Mouse (Mus musculus): ENCODE measurements at regions not wholly inside any gene's neighbourhood (a gene's known extent, or its start where the extent isn't known, plus 50 kb on each side); places are given as distances from the start of the nearest gene placed in this dataset.
"Not testable (repeated sequence)": the region's sequence is repeated elsewhere in the genome, so short reads cannot be mapped to it uniquely, and the experiment has no call there.

DNA sequence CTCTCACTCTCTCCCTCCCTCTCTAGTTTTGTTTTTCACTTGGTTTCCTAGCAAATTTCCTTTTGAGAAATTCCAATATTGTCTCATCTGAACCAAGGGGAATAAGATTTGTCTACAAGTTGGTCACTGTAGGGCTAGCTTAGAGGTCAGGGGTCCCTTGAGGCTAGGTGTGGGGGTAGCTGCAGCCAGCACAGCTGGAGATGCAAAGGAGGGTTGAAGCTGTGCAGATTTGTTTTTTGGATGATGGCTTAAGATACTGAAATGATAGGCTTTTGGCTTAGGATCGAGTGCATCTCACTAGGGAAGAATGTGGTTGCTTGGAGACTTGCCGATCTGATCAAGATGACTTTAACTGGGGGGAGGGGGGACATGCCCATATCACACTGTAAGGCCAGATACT is 88.3 kb upstream of the Tmem28 start:
- no peak for ATAC-seq
- no peak overlapping the region for H3K4me2 ChIP-seq (ENCODE audit: low read length)
- no peak overlapping the region for H3K27ac ChIP-seq (ENCODE audit: low read length)
- H3K4me1 ChIP-seq (ENCODE audit: control insufficient read depth, insufficient read depth, low read length) = no peaks in the 10 kb centered on the region
- no peak overlapping the region for H3K4me3 ChIP-seq (ENCODE audit: low read depth, low read length)
- no peak overlapping the region for H3K9ac ChIP-seq (ENCODE audit: low read depth, low read length)
- H3K36me3 ChIP-seq (ENCODE audit: control insufficient read depth, insufficient read depth, low read length) = no peaks in the 10 kb centered on the region
- H3K27me3 ChIP-seq (ENCODE audit: control insufficient read depth, insufficient read depth, low read depth, low read length) = peaks cover 5% of the 10 kb centered on the region
- WGBS = 76% methylated on average over 2 of the region's 2 CpGs
- H3K9me3 ChIP-seq (replicated peaks; ENCODE audit: control insufficient read depth, low read length, poor library complexity, severe bottlenecking) = no peaks in the 10 kb centered on the region

DNA sequence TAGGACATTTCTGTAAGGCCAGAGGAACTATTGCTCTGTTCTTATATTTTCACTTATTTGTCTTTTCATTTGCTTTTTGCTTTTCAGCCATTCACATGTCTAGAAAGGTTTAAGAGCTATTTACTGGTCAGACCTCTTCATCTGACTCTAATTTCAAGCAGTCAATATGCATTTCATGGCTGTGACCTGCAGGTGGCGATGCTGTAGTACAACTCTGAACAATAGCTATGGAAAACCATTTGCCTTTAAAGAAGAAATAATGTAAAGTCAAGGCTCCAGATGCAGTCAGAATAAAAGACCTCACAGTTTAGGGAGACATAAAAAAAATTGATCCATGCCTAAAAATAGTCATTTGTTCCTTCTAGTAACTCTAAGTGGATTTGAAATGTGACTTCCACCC is 95.7 kb upstream of the Tmem28 start:
- no peak overlapping the region for H3K9ac ChIP-seq (ENCODE audit: low read depth, low read length)
- H3K36me3 ChIP-seq (ENCODE audit: control insufficient read depth, insufficient read depth, low read length) = no peaks in the 10 kb centered on the region
- no peaks in the 10 kb centered on the region for H3K4me1 ChIP-seq (ENCODE audit: control insufficient read depth, insufficient read depth, low read length)
- WGBS = 12% methylated on average over 1 of the region's 1 CpGs
- H3K9me3 ChIP-seq (replicated peaks; ENCODE audit: control insufficient read depth, low read length, poor library complexity, severe bottlenecking) = no peaks in the 10 kb centered on the region
- no peak overlapping the region for H3K4me2 ChIP-seq (ENCODE audit: low read length)
- no peak overlapping the region for H3K27ac ChIP-seq (ENCODE audit: low read length)
- no peak for ATAC-seq
- no peak overlapping the region for H3K4me3 ChIP-seq (ENCODE audit: low read depth, low read length)
- H3K27me3 ChIP-seq (ENCODE audit: control insufficient read depth, insufficient read depth, low read depth, low read length) = no peaks in the 10 kb centered on the region

GRCm38 (mm10) chrX:99695366-99695765 is 125.5 kb upstream of the Tmem28 start:
- 73% methylated on average over 4 of the region's 4 CpGs for WGBS
- Histone ChIP-seq H3K4me2 (ENCODE audit: low read length) (no peak overlapping the region), H3K27ac (ENCODE audit: low read length) (no peak overlapping the region), H3K4me3 (ENCODE audit: low read depth, low read length) (no peak overlapping the region), H3K36me3 (ENCODE audit: control insufficient read depth, insufficient read depth, low read length) (no peaks in the 10 kb centered on the region), H3K27me3 (ENCODE audit: control insufficient read depth, insufficient read depth, low read depth, low read length) (no peaks in the 10 kb centered on the region; the same call in 1 of the 2 replicates), H3K9me3 (replicated peaks; ENCODE audit: control insufficient read depth, low read length, poor library complexity, severe bottlenecking) (no peaks in the 10 kb centered on the region), H3K9ac (ENCODE audit: low read depth, low read length) (no peak overlapping the region), H3K4me1 (ENCODE audit: control insufficient read depth, insufficient read depth, low read length) (no peaks in the 10 kb centered on the region)
- no peak for ATAC-seq

- H3K4me3 ChIP-seq (ENCODE audit: low read depth, low read length) = no peak overlapping the region
- no peaks in the 10 kb centered on the region for H3K4me1 ChIP-seq (ENCODE audit: control insufficient read depth, insufficient read depth, low read length)
- ATAC-seq = no peak
- H3K4me2 ChIP-seq (ENCODE audit: low read length) = no peak overlapping the region
- no peak overlapping the region for H3K9ac ChIP-seq (ENCODE audit: low read depth, low read length)
- WGBS = 63% methylated on average over 4 of the region's 4 CpGs
- no peaks in the 10 kb centered on the region for H3K36me3 ChIP-seq (ENCODE audit: control insufficient read depth, insufficient read depth, low read length)
- H3K27ac ChIP-seq (ENCODE audit: low read length) = no peak overlapping the region
- no peaks in the 10 kb centered on the region; the same call in 1 of the 2 replicates for H3K27me3 ChIP-seq (ENCODE audit: control insufficient read depth, insufficient read depth, low read depth, low read length)
- no peaks in the 10 kb centered on the region for H3K9me3 ChIP-seq (replicated peaks; ENCODE audit: control insufficient read depth, low read length, poor library complexity, severe bottlenecking)
Measured at GRCm38 (mm10) chrX:99690971-99691370, 129.8 kb upstream of the Tmem28 start.

DNA sequence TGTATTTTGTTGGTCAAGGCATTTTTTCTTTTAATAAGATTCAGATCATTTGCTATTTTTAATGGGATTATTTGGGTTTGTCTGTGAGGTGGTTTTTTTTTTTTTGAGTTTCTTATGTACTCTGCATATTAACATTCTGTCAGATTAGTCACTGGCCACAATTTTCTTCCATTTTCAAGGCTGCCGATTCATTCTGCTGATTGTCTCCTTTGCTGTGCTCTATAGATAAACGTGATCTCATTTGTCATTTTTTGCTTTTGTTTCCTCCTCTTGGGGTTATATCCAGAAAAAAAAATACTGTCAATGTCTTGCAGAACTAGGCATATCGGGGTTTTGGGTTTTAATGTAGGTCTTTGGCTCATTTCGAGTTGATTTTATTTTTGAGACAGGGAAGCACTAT is 131.1 kb upstream of the Tmem28 start:
- 78% methylated on average over 4 of the region's 4 CpGs for WGBS
- Histone ChIP-seq H3K36me3 (ENCODE audit: control insufficient read depth, insufficient read depth, low read length) (no peaks in the 10 kb centered on the region), H3K4me2 (ENCODE audit: low read length) (no peak overlapping the region), H3K27me3 (ENCODE audit: control insufficient read depth, insufficient read depth, low read depth, low read length) (no peaks in the 10 kb centered on the region; the same call in 1 of the 2 replicates), H3K27ac (ENCODE audit: low read length) (no peak overlapping the region), H3K9me3 (replicated peaks; ENCODE audit: control insufficient read depth, low read length, poor library complexity, severe bottlenecking) (no peaks in the 10 kb centered on the region), H3K4me3 (ENCODE audit: low read depth, low read length) (no peak overlapping the region), H3K4me1 (ENCODE audit: control insufficient read depth, insufficient read depth, low read length) (no peaks in the 10 kb centered on the region), H3K9ac (ENCODE audit: low read depth, low read length) (no peak overlapping the region)
- ATAC-seq = no peak

DNA sequence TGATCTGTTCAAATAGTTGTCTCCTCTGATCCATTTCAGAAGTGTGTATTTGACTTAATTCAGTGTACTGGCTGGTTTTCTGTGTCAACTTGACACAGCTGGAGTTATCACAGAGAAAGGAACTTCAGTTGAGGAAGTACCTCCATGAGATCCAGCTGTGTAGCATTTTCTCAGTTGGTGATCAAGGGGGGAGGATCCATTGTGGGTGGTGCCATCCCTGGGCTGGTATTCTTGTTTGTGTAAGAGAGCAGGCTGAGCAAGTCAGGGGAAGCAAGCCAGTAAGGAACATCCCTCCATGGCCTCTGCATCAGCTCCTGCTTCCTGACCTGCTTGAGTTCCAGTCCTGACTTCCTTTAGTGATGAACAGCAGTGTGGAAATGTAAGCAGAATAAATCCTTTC is 138.3 kb upstream of the Tmem28 start:
- not testable (repeated sequence) for H3K9me3 ChIP-seq (replicated peaks; ENCODE audit: control insufficient read depth, low read length, poor library complexity, severe bottlenecking); H3K4me2 ChIP-seq (ENCODE audit: low read length); H3K9ac ChIP-seq (ENCODE audit: low read depth, low read length); H3K27ac ChIP-seq (ENCODE audit: low read length); H3K27me3 ChIP-seq (ENCODE audit: control insufficient read depth, insufficient read depth, low read depth, low read length); H3K4me3 ChIP-seq (ENCODE audit: low read depth, low read length); H3K4me1 ChIP-seq (ENCODE audit: control insufficient read depth, insufficient read depth, low read length); ATAC-seq; H3K36me3 ChIP-seq (ENCODE audit: control insufficient read depth, insufficient read depth, low read length)

GRCm38 (mm10) chrX:99667596-99667995 is 153.2 kb upstream of the Tmem28 start:
- Histone ChIP-seq H3K9me3 (replicated peaks; ENCODE audit: control insufficient read depth, low read length, poor library complexity, severe bottlenecking) (no peaks in the 10 kb centered on the region), H3K4me1 (ENCODE audit: control insufficient read depth, insufficient read depth, low read length) (no peaks in the 10 kb centered on the region), H3K9ac (ENCODE audit: low read depth, low read length) (no peak overlapping the region), H3K4me2 (ENCODE audit: low read length) (no peak overlapping the region), H3K27ac (ENCODE audit: low read length) (no peak overlapping the region), H3K27me3 (ENCODE audit: control insufficient read depth, insufficient read depth, low read depth, low read length) (no peaks in the 10 kb centered on the region; the same call in 1 of the 2 replicates), H3K36me3 (ENCODE audit: control insufficient read depth, insufficient read depth, low read length) (no peaks in the 10 kb centered on the region), H3K4me3 (ENCODE audit: low read depth, low read length) (no peak overlapping the region)
- ATAC-seq = no peak
- 80% methylated on average over 2 of the region's 2 CpGs for WGBS

DNA sequence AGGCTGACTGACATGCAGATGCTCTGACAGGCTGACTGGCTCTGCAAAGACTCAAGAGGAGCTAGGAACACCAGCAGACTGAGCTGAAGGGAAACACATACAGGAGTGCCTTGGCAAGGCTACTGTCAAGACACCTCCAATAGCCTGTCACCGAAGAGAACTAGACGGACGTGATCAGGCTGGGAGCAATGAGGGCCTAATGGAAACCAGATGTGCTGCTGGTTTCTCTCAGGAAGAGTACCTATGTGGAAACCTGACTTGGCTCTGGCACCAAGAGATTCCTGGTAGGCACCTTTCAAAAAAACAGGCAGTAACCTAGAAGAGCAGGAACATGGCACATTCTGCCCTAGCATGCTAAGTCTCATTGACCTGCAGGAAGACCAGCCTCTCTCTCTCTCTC is 158.3 kb upstream of the Tmem28 start:
- Histone ChIP-seq H3K4me2 (ENCODE audit: low read length) (no peak overlapping the region), H3K27ac (ENCODE audit: low read length) (no peak overlapping the region), H3K4me3 (ENCODE audit: low read depth, low read length) (no peak overlapping the region), H3K27me3 (ENCODE audit: control insufficient read depth, insufficient read depth, low read depth, low read length) (peaks cover 8% of the 10 kb centered on the region), H3K36me3 (ENCODE audit: control insufficient read depth, insufficient read depth, low read length) (no peaks in the 10 kb centered on the region), H3K9me3 (replicated peaks; ENCODE audit: control insufficient read depth, low read length, poor library complexity, severe bottlenecking) (no peaks in the 10 kb centered on the region), H3K9ac (ENCODE audit: low read depth, low read length) (no peak overlapping the region), H3K4me1 (ENCODE audit: control insufficient read depth, insufficient read depth, low read length) (no peaks in the 10 kb centered on the region)
- 96% methylated on average over 3 of the region's 3 CpGs for WGBS
- no peak for ATAC-seq

DNA sequence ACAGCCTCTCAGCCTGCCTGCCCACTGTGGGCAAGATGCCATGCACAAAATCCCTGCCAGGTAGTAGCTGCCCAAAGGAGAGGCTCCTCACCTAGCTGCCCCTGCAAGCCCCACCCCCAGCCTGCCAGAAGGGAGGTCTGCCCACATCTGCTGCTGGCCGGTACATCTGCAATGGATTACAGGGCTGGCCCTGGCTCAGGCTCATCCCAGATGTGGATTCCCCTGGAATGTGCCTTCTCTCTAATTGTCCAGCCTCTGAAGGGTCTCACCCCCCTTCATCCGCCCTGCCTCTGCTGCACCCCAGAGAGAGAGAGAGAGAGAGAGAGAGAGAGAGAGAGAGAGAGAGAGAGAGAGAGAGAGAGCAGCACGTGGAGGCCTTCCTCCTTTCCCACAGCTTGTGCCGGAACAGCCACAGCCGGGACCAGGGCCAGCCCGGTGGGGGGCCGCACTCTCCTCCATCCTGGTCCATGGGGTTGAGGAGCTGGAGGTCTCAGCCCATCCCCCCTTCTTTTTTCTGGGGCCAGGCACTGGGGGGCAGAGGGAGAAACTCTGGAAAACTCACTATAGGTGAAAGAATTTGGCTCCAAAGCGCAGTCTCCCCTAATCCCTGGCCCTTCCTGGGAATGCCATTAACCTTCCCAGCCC is 161.2 kb upstream of the Tmem28 start:
- Histone ChIP-seq H3K4me3 (ENCODE audit: low read depth, low read length) (no peak overlapping the region), H3K27me3 (ENCODE audit: control insufficient read depth, insufficient read depth, low read depth, low read length) (peaks cover 15% of the 10 kb centered on the region), H3K4me1 (ENCODE audit: control insufficient read depth, insufficient read depth, low read length) (no peaks in the 10 kb centered on the region), H3K36me3 (ENCODE audit: control insufficient read depth, insufficient read depth, low read length) (no peaks in the 10 kb centered on the region), H3K4me2 (ENCODE audit: low read length) (no peak overlapping the region), H3K9me3 (replicated peaks; ENCODE audit: control insufficient read depth, low read length, poor library complexity, severe bottlenecking) (no peaks in the 10 kb centered on the region), H3K27ac (ENCODE audit: low read length) (no peak overlapping the region), H3K9ac (ENCODE audit: low read depth, low read length) (no peak overlapping the region)
- no peak for ATAC-seq
- 61% methylated on average over 3 of the region's 8 CpGs for WGBS

All from midbrain, embryonic 16.5 days (tissue).